Mouse (Mus musculus) embryonic facial prominence, embryonic 10.5 days (tissue): ENCODE data around the gene Sclt1. TPM values are rescaled to one million over a fixed set of nuclear protein-coding genes. Genes with fewer than 3 reads are reported as not detected.

Experiments
- DNase-seq: peaks from one replicate; pipeline ENCODE4 v3.0.0-alpha.2; 2017; ENCODE audit warnings: low spot score
- H3K27ac ChIP-seq: fragments of 300-500 bp; sonication (generic); replicated peaks from 2 replicates; pipeline ENCODE4 v1.5.1; 2016; ENCODE audit warnings: mild to moderate bottlenecking
- H3K27me3 ChIP-seq: fragments of 300-500 bp; sonication (generic); replicated peaks from 2 replicates; pipeline ENCODE4 v1.6.1; 2016; ENCODE audit warnings: low read depth, mild to moderate bottlenecking; ENCODE audit not compliant: poor library complexity, severe bottlenecking
- H3K36me3 ChIP-seq: fragments of 300-500 bp; sonication (generic); replicated peaks from 2 replicates; pipeline ENCODE4 v1.6.1; 2016; ENCODE audit warnings: mild to moderate bottlenecking, moderate library complexity
- H3K4me1 ChIP-seq: fragments of 300-500 bp; sonication (generic); 2 replicates; pipeline ENCODE4 v1.6.1; 2016
- H3K4me3 ChIP-seq: fragments of 300-500 bp; sonication (generic); 2 replicates; pipeline ENCODE4 v1.5.1; 2016; ENCODE audit warnings: mild to moderate bottlenecking, moderate library complexity
- H3K9me3 ChIP-seq: fragments of 300-500 bp; sonication (generic); 2 replicates; pipeline ENCODE4 v1.6.1; 2016; ENCODE audit warnings: mild to moderate bottlenecking
- WGBS: fragments of 180-500 bp; shearing (Covaris S2); methylation state at CpG from one replicate; pipeline ENCODE4 v1.1.7; 2016; 5-methylcytosine and 5-hydroxymethylcytosine counted together
- polyA plus RNA-seq: library from polyadenylated mRNA; unstranded; fragments of >200 nt; fragmentation: Nextera tagmentation; extraction: Ambion mirVana; gene quantifications from 2 replicates; pipeline ENCODE4 v1.2.1, GENCODE M21; 2016

Gene Sclt1
- polyA plus RNA-seq, 1 experiment from 2014 or later: 22.9 TPM

GRCm38 (mm10) chr3:41655642-41656041, 86.7 kb downstream of the Sclt1 start:
- 0 out of 2 replicates have a peak, but pooled peaks cover 2% of the 10 kb centered on the region for H3K9me3 ChIP-seq
- no peak for DNase-seq
- 90% methylated on average over 1 of the region's 1 CpGs for WGBS
- H3K4me1 ChIP-seq: no peaks in the 10 kb centered on the region
- H3K27me3 ChIP-seq: no peaks in the 10 kb centered on the region
- H3K4me3 ChIP-seq: no peak overlapping the region
- H3K36me3 ChIP-seq: peaks cover 49% of the 10 kb centered on the region
- no peak overlapping the region for H3K27ac ChIP-seq

DNA sequence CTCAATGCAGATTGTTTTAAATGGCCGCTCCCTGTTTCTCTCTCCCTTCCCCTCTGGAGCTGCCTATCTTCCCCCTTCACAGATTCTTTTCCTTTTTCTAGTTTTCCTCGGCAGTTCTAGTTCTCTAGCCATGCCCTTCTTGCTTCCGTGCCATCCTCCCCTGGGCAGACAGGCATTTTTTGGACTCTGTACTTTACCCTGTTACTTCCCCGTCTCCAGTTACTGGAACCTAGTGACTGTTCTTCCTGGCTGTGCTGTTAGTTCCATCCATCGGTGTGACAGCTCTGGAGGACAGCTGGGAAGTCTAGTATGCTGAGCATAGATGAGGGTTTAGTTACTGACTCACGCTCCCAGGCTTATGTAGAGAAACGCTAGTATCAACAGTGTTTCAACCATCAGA, 121.3 kb downstream of the Sclt1 start:
- no peak for DNase-seq
- H3K27ac ChIP-seq: no peak overlapping the region
- H3K9me3 ChIP-seq: no peaks in the 10 kb centered on the region
- H3K4me1 ChIP-seq: no peaks in the 10 kb centered on the region
- H3K27me3 ChIP-seq: no peaks in the 10 kb centered on the region
- H3K36me3 ChIP-seq: peaks cover 14% of the 10 kb centered on the region; the same call in 1 of the 2 replicates
- WGBS: 89% methylated on average over 7 of the region's 7 CpGs
- no peak overlapping the region for H3K4me3 ChIP-seq

DNA sequence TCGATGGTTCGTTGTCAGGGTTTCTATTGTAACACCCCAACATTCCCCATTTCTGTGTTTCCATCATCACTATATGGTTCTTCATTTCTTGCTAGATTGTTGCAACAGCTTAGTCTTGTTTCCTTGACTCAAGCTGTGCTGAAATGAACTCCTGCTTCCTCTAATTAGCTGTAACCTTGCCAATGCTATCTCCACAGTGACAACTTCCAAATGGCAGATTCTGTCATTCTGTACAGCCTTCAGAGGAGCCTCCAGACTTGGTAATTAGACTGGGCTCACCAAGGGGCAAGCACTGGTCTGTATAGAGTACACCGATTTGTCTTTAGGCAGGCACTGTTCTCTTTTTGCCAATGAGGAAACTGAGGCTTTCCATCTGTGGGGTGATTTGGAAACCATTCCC, 123.8 kb downstream of the Sclt1 start:
- no peak overlapping the region for H3K27ac ChIP-seq
- no peak for DNase-seq
- H3K9me3 ChIP-seq: no peaks in the 10 kb centered on the region
- H3K27me3 ChIP-seq: no peaks in the 10 kb centered on the region
- no peaks in the 10 kb centered on the region for H3K4me1 ChIP-seq
- peaks cover 27% of the 10 kb centered on the region for H3K36me3 ChIP-seq
- H3K4me3 ChIP-seq: no peak overlapping the region
- WGBS: 91% methylated on average over 3 of the region's 3 CpGs

DNA sequence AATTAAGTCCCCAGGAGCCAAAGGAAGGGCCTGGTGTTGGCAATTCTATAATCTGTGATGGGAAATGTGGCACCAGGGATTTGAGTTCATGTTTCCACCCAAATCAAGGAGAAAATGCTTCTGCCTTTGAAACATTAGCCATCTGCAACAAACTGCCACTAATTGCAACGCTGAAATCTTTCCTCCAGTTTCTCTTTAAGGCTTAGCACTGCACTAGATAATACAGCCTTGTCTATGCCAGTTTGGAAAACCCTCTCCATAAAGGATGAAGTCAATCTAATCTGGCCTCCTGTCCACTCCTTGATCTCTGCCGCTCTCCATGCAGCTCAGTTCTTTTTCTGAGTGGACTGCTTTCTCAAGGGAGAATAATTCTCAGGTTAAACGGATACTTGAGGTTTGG, 124.3 kb downstream of the Sclt1 start:
- Histone ChIP-seq H3K9me3 (no peaks in the 10 kb centered on the region), H3K27me3 (no peaks in the 10 kb centered on the region), H3K4me3 (no peak overlapping the region), H3K27ac (no peak overlapping the region), H3K4me1 (no peaks in the 10 kb centered on the region), H3K36me3 (peaks cover 27% of the 10 kb centered on the region)
- WGBS: 75% methylated on average over 3 of the region's 3 CpGs
- no peak for DNase-seq

DNA sequence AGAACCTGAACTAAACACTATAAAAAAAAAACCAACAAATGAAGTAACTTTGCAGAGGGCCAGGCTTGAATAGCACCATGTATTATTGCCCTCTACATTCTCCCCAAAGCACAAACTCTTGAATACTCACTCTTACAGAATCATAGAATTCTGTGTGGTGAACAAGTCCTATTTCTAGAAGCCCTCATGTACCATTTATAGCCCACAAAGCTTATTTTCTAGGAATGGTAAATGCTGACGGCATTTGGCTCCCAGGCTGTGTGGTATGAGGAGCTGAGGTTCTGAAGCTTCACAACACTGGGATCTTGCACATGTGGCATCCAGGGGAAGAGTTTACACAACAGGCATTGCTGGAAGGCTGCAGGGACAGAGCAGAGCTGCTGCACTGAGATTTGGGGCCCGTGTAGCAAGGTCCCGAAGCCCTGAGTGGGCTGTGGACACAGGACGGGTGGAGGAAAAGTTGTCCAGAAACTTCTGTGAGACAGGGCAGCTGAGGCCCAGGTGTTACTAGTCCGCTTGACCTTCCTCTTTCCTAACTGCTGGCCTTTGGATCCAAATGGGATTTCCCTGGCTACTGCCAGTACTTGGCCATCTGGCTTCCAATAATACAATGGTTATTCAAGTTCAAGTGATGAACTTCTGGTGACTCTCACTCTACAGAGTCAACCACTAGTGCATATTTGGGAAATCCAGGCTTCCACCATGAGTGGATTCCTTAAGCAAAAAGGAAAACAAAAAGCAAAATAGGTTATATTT, 127.9 kb downstream of the Sclt1 start:
- no peak for DNase-seq
- no peak overlapping the region for H3K4me3 ChIP-seq
- no peaks in the 10 kb centered on the region for H3K9me3 ChIP-seq
- no peaks in the 10 kb centered on the region for H3K4me1 ChIP-seq
- peaks cover 59% of the 10 kb centered on the region for H3K36me3 ChIP-seq
- no peak overlapping the region for H3K27ac ChIP-seq
- 86% methylated on average over 5 of the region's 5 CpGs for WGBS
- no peaks in the 10 kb centered on the region for H3K27me3 ChIP-seq

- H3K27ac ChIP-seq: no peak overlapping the region
- 90% methylated on average over 9 of the region's 9 CpGs for WGBS
These were observed 128.6 kb downstream of the Sclt1 start for GRCm38 (mm10) chr3:41613706-41614105.

GRCm38 (mm10) chr3:41612211-41612610, 130.1 kb downstream of the Sclt1 start:
- Histone ChIP-seq H3K4me3 (no peak overlapping the region), H3K36me3 (peaks cover 73% of the 10 kb centered on the region), H3K9me3 (no peaks in the 10 kb centered on the region), H3K27ac (no peak overlapping the region), H3K27me3 (no peaks in the 10 kb centered on the region), H3K4me1 (no peaks in the 10 kb centered on the region)
- DNase-seq: no peak
- WGBS: 95% methylated on average over 3 of the region's 3 CpGs

More at GRCm38 (mm10) chr3:41613706-41614105, 128.6 kb downstream of the Sclt1 start:
- no peak for DNase-seq
- Histone ChIP-seq H3K36me3 (peaks cover 66% of the 10 kb centered on the region), H3K9me3 (no peaks in the 10 kb centered on the region), H3K4me1 (no peaks in the 10 kb centered on the region), H3K27me3 (no peaks in the 10 kb centered on the region), H3K4me3 (no peak overlapping the region)

GRCm38 (mm10) chr3:41609071-41609470, 133.2 kb downstream of the Sclt1 start:
- Histone ChIP-seq H3K4me1 (peaks cover under 1% of the 10 kb centered on the region), H3K4me3 (no peak overlapping the region), H3K36me3 (peaks cover 92% of the 10 kb centered on the region), H3K27me3 (no peaks in the 10 kb centered on the region), H3K27ac (no peak overlapping the region), H3K9me3 (no peaks in the 10 kb centered on the region)
- DNase-seq: no peak
- whole genome bisulfite sequencing: 91% methylated on average over 5 of the region's 5 CpGs

- H3K9me3 ChIP-seq: no peaks in the 10 kb centered on the region
- no peaks in the 10 kb centered on the region for H3K27me3 ChIP-seq
- WGBS: 95% methylated on average over 8 of the region's 8 CpGs
- no peak overlapping the region for H3K4me3 ChIP-seq
- peaks cover 12% of the 10 kb centered on the region for H3K4me1 ChIP-seq
- H3K36me3 ChIP-seq: peaks cover 82% of the 10 kb centered on the region
- DNase-seq: no peak
- H3K27ac ChIP-seq: no peak overlapping the region
These were observed 134.8 kb downstream of the Sclt1 start for GRCm38 (mm10) chr3:41607467-41607866.

DNA sequence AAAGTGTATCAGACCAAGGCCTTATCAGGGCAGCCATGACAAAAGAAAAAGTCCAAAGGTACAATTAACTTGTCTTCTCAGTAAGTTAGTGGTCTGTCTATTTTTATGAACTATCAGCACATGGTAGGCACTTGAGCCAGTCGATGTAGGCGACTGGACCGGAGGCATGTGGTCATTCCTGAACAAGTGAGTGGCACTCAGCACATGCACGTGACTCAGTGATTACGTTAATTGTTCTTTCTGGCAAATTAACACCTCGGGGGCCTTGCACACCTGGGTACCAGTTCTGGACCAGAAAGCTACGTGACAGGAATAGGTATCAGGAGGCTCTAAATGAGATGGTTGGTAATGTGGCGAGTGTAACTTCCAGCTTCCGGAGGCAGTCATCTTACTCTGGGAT, 135.3 kb downstream of the Sclt1 start:
- WGBS: 93% methylated on average over 9 of the region's 9 CpGs
- no peak overlapping the region for H3K27ac ChIP-seq
- no peaks in the 10 kb centered on the region for H3K27me3 ChIP-seq
- H3K4me3 ChIP-seq: no peak overlapping the region
- H3K36me3 ChIP-seq: peaks cover 78% of the 10 kb centered on the region
- DNase-seq: no peak
- no peaks in the 10 kb centered on the region for H3K9me3 ChIP-seq
- H3K4me1 ChIP-seq: peaks cover 12% of the 10 kb centered on the region

DNA sequence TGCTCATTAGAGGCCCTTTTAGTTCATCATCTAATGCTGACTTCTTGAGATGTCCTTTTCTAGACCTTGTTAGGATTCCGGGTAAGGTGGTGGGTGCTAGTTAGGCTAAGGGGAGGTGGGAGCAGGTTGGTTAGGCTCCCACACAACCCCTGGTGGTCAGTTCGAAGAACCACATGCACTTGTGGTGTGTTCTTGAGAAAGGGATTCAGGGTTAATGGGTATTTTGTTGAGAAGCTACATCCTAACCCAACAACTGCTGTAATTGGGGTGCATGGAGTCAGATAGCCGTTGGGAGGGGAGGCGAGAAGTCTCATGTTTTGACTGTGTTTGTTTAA, 136.0 kb downstream of the Sclt1 start:
- H3K36me3 ChIP-seq: peaks cover 78% of the 10 kb centered on the region

GRCm38 (mm10) chr3:41605601-41606329, 136.5 kb downstream of the Sclt1 start:
- Histone ChIP-seq H3K27ac (no peak overlapping the region), H3K4me3 (no peak overlapping the region), H3K4me1 (peaks cover 12% of the 10 kb centered on the region), H3K36me3 (peaks cover 77% of the 10 kb centered on the region), H3K27me3 (no peaks in the 10 kb centered on the region), H3K9me3 (no peaks in the 10 kb centered on the region)
- 90% methylated on average over 13 of the region's 13 CpGs for WGBS
- DNase-seq: no peak

More for the DNA sequence above, 136.0 kb downstream of the Sclt1 start:
- no peak overlapping the region for H3K27ac ChIP-seq
- no peak for DNase-seq
- no peaks in the 10 kb centered on the region for H3K27me3 ChIP-seq
- H3K4me3 ChIP-seq: no peak overlapping the region
- WGBS: 92% methylated on average over 4 of the region's 4 CpGs
- H3K4me1 ChIP-seq: peaks cover 12% of the 10 kb centered on the region
- no peaks in the 10 kb centered on the region for H3K9me3 ChIP-seq
